Mouse (Mus musculus) urinary bladder, adult 2 months (tissue): ENCODE measurements around the gene Alad. TPM values are rescaled to one million over a fixed set of nuclear protein-coding genes. Genes with fewer than 3 reads are reported as not detected.
"Not testable (repeated sequence)": the region's sequence is repeated elsewhere in the genome, so short reads cannot be mapped to it uniquely, and the experiment has no call there.

Source experiments
- DNase-seq: peaks from one replicate; pipeline ENCODE4 v3.0.0; 2022; ENCODE audit warnings: low spot score
- polyA plus RNA-seq: library from polyadenylated mRNA; depleted of rRNA; stranded (reverse); fragments of >200 nt; gene quantifications from 2 replicates; pipeline ENCODE4 v1.2.3, GENCODE M21; 2012; rRNA removed

The Alad gene
- polyA plus RNA-seq, 1 experiment: 34.9 TPM

GRCm38 (mm10) chr4:62486162-62486696 lies 33.5 kb downstream of the Alad start:
- DNase-seq: no peak

GRCm38 (mm10) chr4:62485450-62486161 lies 34.1 kb downstream of the Alad start:
- DNase-seq: no peak

- no peak for DNase-seq
Observed at GRCm38 (mm10) chr4:62484928-62485327, 34.8 kb downstream of the Alad start.

GRCm38 (mm10) chr4:62480709-62481605 lies 38.8 kb downstream of the Alad start:
- DNase-seq: no peak

- DNase-seq: peak; percentile 51
Observed at GRCm38 (mm10) chr4:62479937-62480708, 39.6 kb downstream of the Alad start, which contains the start of gene Bspry. Bspry (plus strand) TSS chr4:62480053.

GRCm38 (mm10) chr4:62479593-62479936 lies 40.2 kb downstream of the Alad start:
- DNase-seq: not testable (repeated sequence)

GRCm38 (mm10) chr4:62477542-62478244 lies 42.0 kb downstream of the Alad start:
- DNase-seq: no peak

- no peak for DNase-seq
Observed at GRCm38 (mm10) chr4:62475793-62476192, 43.9 kb downstream of the Alad start.

GRCm38 (mm10) chr4:62475131-62475530 lies 44.6 kb downstream of the Alad start:
- DNase-seq: no peak

GRCm38 (mm10) chr4:62472071-62472470 lies 47.6 kb downstream of the Alad start:
- DNase-seq: no peak

GRCm38 (mm10) chr4:62470598-62471051 lies 49.1 kb downstream of the Alad start, which contains the start of gene Wdr31:
Wdr31 (minus strand) TSS chr4:62470896.
- DNase-seq: peak; percentile 62

- DNase-seq: no peak
Observed at GRCm38 (mm10) chr4:62468158-62468557, 51.6 kb downstream of the Alad start.

- no peak for DNase-seq
Observed at GRCm38 (mm10) chr4:62463124-62463523, 56.6 kb downstream of the Alad start.

- DNase-seq: no peak
Observed at GRCm38 (mm10) chr4:62460348-62460747, 59.4 kb downstream of the Alad start.

Other genes with a start within 250 kb of the Alad start
- 25.5 and 25.9 TPM in 2 replicates for gene Fkbp15, start 159.4 kb downstream of the Alad start, polyA plus RNA-seq
- 15.5 and 18.1 TPM in 2 replicates for gene Slc31a1, start 159.2 kb downstream of the Alad start, polyA plus RNA-seq
- 72.6 and 74.0 TPM in 2 replicates for gene Cdc26, start 111.3 kb downstream of the Alad start, polyA plus RNA-seq
- 11.7 and 11.8 TPM in 2 replicates for gene Prpf4, start 111.1 kb downstream of the Alad start, polyA plus RNA-seq
- 0.08 and 0.19 TPM in 2 replicates for gene Rnf183, start 84.7 kb downstream of the Alad start, polyA plus RNA-seq
- gene Wdr31, start 49.0 kb downstream of the Alad start, polyA plus RNA-seq: 2.2 and 2.8 TPM in 2 replicates
- gene Bspry, start 39.9 kb downstream of the Alad start, polyA plus RNA-seq: 14.2 and 17.5 TPM in 2 replicates
- gene Hdhd3, start 16.5 kb downstream of the Alad start, polyA plus RNA-seq: 6.6 and 6.7 TPM in 2 replicates
- 32.1 and 33.0 TPM in 2 replicates for gene Pole3, start 5.2 kb upstream of the Alad start, polyA plus RNA-seq
- 0.21 and 0.24 TPM in 2 replicates for gene 4933430I17Rik, start 5.5 kb upstream of the Alad start, polyA plus RNA-seq
- gene Rgs3, start 39.9 kb upstream of the Alad start, polyA plus RNA-seq: 56.4 and 57.0 TPM in 2 replicates